Mouse (Mus musculus) kidney, embryonic 14.5 days (tissue): ENCODE measurements around the gene Akip1. TPM values are rescaled to one million over a fixed set of nuclear protein-coding genes. Genes with fewer than 3 reads are reported as not detected.

Experiments used
- ATAC-seq: fragments of 200-750 bp; cut with Nextera tagmentation; 2 replicates; pipeline ENCODE4 v1.8.0; 2017; ENCODE audit warnings: moderate number of reproducible peaks, mild to moderate bottlenecking, moderate TSS enrichment, moderate library complexity; ENCODE audit not compliant: low FRiP score, low TSS enrichment
- H3K27ac ChIP-seq: fragments of 300-500 bp; sonication (generic); 2 replicates; pipeline ENCODE4 v1.5.1; 2014; ENCODE audit warnings: low read depth, mild to moderate bottlenecking, low read length, moderate library complexity, mixed read lengths
- H3K27me3 ChIP-seq: fragments of 300-500 bp; sonication (generic); 2 replicates; pipeline ENCODE4 v1.6.1; 2014; ENCODE audit warnings: mild to moderate bottlenecking, low read length; ENCODE audit not compliant: control insufficient read depth, insufficient read depth
- H3K36me3 ChIP-seq: fragments of 300-500 bp; sonication (generic); 2 replicates; pipeline ENCODE4 v1.6.1; 2014; ENCODE audit warnings: low read length, mixed read lengths; ENCODE audit not compliant: control insufficient read depth, insufficient read depth
- H3K4me1 ChIP-seq: fragments of 300-500 bp; sonication (generic); 2 replicates; pipeline ENCODE4 v1.6.1; 2014; ENCODE audit warnings: low read length, mixed read lengths; ENCODE audit not compliant: control insufficient read depth, insufficient read depth
- H3K4me2 ChIP-seq: fragments of 300-500 bp; sonication (generic); replicated peaks from 2 replicates; pipeline ENCODE4 v1.6.1; 2014; ENCODE audit warnings: low read depth, mild to moderate bottlenecking, low read length
- H3K4me3 ChIP-seq: fragments of 300-500 bp; sonication (generic); 2 replicates; pipeline ENCODE4 v1.5.1; 2014; ENCODE audit warnings: mild to moderate bottlenecking, low read length
- H3K9ac ChIP-seq: fragments of 300-500 bp; sonication (generic); 2 replicates; pipeline ENCODE4 v1.6.1; 2014; ENCODE audit warnings: low read depth, mild to moderate bottlenecking, low read length, moderate library complexity
- H3K9me3 ChIP-seq: fragments of 300-500 bp; sonication (generic); 2 replicates; pipeline ENCODE4 v1.6.1; 2016; ENCODE audit warnings: low read length; ENCODE audit not compliant: control insufficient read depth
- WGBS: fragments of 180-500 bp; shearing (Covaris S2); extraction: QIAGEN DNeasy Blood & Tissue Kit; methylation state at CpG from one replicate; pipeline ENCODE4 v1.1.7; 2014; 5-methylcytosine and 5-hydroxymethylcytosine counted together
- polyA plus RNA-seq: library from polyadenylated mRNA; unstranded; fragments of >200 nt; fragmentation: Nextera tagmentation; extraction: Ambion mirVana; gene quantifications from 2 replicates; pipeline ENCODE4 v1.2.1, GENCODE M21; 2014

The Akip1 gene
- polyA plus RNA-seq, 1 experiment from 2014 or later, result 24.7 TPM

- H3K9ac ChIP-seq, result no peak overlapping the region
- ATAC-seq, result no peak
- H3K9me3 ChIP-seq, result peaks cover 3% of the 10 kb centered on the region; the same call in 1 of the 2 replicates
- no peak overlapping the region for H3K27ac ChIP-seq
- no peaks in the 10 kb centered on the region; the same call in 1 of the 2 replicates for H3K36me3 ChIP-seq
- peaks cover 4% of the 10 kb centered on the region; the same call in 1 of the 2 replicates for H3K4me1 ChIP-seq
- H3K4me2 ChIP-seq, result peak overlapping the region; percentile 77; the same call in 1 of the 2 replicates
- H3K4me3 ChIP-seq, result no peak overlapping the region
- WGBS, result 41% methylated on average over 4 of the region's 4 CpGs
- no peaks in the 10 kb centered on the region for H3K27me3 ChIP-seq
Measured at GRCm38 (mm10) chr7:109702721-109703120, 769 bp upstream of the Akip1 start.

DNA sequence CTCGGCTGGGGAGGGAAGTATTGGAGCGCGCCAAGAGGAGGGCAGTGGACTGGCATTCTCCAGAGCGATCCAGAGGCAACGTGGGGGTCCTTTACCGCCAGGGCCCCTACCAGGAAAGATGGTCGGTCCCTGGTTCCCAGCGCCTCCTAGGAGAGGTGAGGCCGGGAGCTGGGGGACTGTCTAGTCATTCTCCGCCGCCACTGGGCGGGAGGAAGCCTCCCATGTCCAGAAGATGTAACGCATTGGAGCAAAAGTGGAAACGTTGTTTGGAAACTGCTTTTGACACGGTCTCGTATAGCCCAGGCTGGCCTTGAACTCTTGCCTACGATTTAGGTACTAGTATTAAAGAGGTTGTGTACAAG is 507 bp downstream of the Akip1 start:
- peak overlapping the region; percentile 59 for H3K4me3 ChIP-seq
- H3K4me2 ChIP-seq, result peak overlapping the region; percentile 77
- H3K27me3 ChIP-seq, result no peaks in the 10 kb centered on the region
- peak overlapping the region; percentile 63 for H3K9ac ChIP-seq
- peak overlapping the region; percentile 39; the same call in 1 of the 2 replicates for H3K27ac ChIP-seq
- H3K4me1 ChIP-seq, result peaks cover 9% of the 10 kb centered on the region
- 4% methylated on average over 17 of the region's 17 CpGs for WGBS
- H3K9me3 ChIP-seq, result peaks cover 3% of the 10 kb centered on the region; the same call in 1 of the 2 replicates
- H3K36me3 ChIP-seq, result no peaks in the 10 kb centered on the region; the same call in 1 of the 2 replicates
- ATAC-seq, result no peak

- H3K27ac ChIP-seq, result no peak overlapping the region
- H3K4me3 ChIP-seq, result peak overlapping the region; percentile 59; the same call in 1 of the 2 replicates
- no peaks in the 10 kb centered on the region; the same call in 1 of the 2 replicates for H3K36me3 ChIP-seq
- peak overlapping the region; percentile 77 for H3K4me2 ChIP-seq
- no peak overlapping the region for H3K9ac ChIP-seq
- peaks cover 3% of the 10 kb centered on the region; the same call in 1 of the 2 replicates for H3K9me3 ChIP-seq
- H3K27me3 ChIP-seq, result no peaks in the 10 kb centered on the region
- H3K4me1 ChIP-seq, result peaks cover 9% of the 10 kb centered on the region
- 54% methylated on average over 3 of the region's 3 CpGs for WGBS
- no peak for ATAC-seq
Measured at GRCm38 (mm10) chr7:109704461-109704860, 971 bp downstream of the Akip1 start.

- ATAC-seq, result no peak
- no peaks in the 10 kb centered on the region for H3K27me3 ChIP-seq
- H3K9ac ChIP-seq, result no peak overlapping the region
- 48% methylated on average over 4 of the region's 4 CpGs for WGBS
- H3K9me3 ChIP-seq, result no peaks in the 10 kb centered on the region
- no peak overlapping the region for H3K4me2 ChIP-seq
- H3K27ac ChIP-seq, result no peak overlapping the region
- H3K36me3 ChIP-seq, result peaks cover 8% of the 10 kb centered on the region; the same call in 1 of the 2 replicates
- H3K4me3 ChIP-seq, result no peak overlapping the region
- H3K4me1 ChIP-seq, result peaks cover 9% of the 10 kb centered on the region
Measured at GRCm38 (mm10) chr7:109707023-109707785, 3.7 kb downstream of the Akip1 start.

DNA sequence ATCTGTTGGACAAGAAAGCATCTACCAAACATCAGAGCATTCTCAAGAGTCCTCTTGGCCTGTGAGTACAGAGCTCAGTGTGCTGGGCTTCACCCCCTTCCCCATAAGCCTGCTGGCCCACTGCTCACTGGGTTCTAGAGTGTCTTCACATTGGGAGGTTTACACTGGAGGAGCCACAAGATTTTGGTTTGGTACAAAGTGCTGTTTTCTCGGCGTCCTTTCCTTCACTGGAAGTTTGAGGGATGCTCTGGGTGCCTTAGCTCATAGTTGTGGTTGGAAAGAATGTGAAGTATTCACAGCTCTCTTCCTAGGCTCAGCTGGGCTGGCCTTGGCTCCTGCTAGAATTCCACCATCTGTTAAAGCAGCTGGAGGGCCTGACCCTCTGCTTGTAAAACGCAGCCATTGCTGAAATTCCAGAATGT is 5.5 kb downstream of the Akip1 start:
- peak; percentile 54; the same call in 1 of the 2 replicates for ATAC-seq
- 50% methylated on average over 3 of the region's 3 CpGs for WGBS
- Histone ChIP-seq H3K27ac (peak overlapping the region; percentile 53; the same call in 1 of the 2 replicates), H3K36me3 (peaks cover 19% of the 10 kb centered on the region; the same call in 1 of the 2 replicates), H3K4me1 (peaks cover 9% of the 10 kb centered on the region), H3K9ac (no peak overlapping the region), H3K9me3 (no peaks in the 10 kb centered on the region), H3K27me3 (no peaks in the 10 kb centered on the region), H3K4me2 (no peak overlapping the region), H3K4me3 (no peak overlapping the region)

DNA sequence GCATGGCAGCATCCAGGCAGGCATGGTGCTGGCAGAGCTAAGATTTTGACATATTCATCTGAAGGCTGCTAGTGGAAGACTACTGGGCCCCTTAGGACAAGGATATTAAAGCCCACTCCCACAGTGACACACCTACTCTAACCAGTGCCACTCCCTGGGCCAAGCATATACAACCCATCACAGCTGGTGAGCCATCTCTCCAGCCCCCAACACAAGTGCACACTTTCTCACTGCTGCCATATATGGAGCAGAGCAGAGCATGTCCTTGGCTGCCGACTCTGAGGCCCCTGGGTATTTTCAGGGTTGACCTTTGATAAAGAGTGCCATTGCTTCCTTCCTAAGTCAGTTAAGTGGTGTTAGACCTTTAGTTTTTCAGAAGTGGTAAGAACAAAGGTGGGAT is 6.6 kb downstream of the Akip1 start:
- Histone ChIP-seq H3K4me2 (no peak overlapping the region), H3K4me1 (peaks cover 5% of the 10 kb centered on the region; the same call in 1 of the 2 replicates), H3K9ac (no peak overlapping the region), H3K9me3 (no peaks in the 10 kb centered on the region), H3K27ac (no peak overlapping the region), H3K27me3 (no peaks in the 10 kb centered on the region), H3K4me3 (no peak overlapping the region), H3K36me3 (peaks cover 19% of the 10 kb centered on the region; the same call in 1 of the 2 replicates)
- ATAC-seq, result no peak
- whole genome bisulfite sequencing, result 79% methylated on average over 1 of the region's 1 CpGs

DNA sequence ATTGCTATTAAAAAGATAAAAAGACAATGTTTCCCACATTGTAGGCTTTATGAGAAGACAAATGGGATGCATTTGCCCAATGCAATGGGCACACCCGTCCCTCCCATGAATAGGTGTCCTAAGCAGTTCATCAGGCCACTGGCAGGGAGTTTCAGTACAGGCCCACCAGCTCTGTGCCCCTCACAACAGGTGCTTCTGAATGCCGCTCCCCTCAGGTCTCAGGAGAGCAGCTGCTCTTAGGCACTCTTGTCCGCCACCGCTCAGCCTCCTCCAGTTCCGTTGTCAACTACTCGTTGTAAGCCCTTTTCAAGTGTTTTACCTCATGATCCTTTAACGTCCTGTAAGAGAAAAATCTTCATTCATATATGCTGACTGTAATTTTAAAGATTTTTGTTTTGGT is 8.7 kb downstream of the Akip1 start:
- WGBS, result 77% methylated on average over 7 of the region's 7 CpGs
- no peak overlapping the region for H3K27ac ChIP-seq
- H3K4me1 ChIP-seq, result peaks cover 5% of the 10 kb centered on the region; the same call in 1 of the 2 replicates
- no peak overlapping the region for H3K9ac ChIP-seq
- no peak for ATAC-seq
- no peak overlapping the region for H3K4me2 ChIP-seq
- no peaks in the 10 kb centered on the region for H3K9me3 ChIP-seq
- H3K4me3 ChIP-seq, result no peak overlapping the region
- H3K36me3 ChIP-seq, result peaks cover 19% of the 10 kb centered on the region; the same call in 1 of the 2 replicates
- H3K27me3 ChIP-seq, result no peaks in the 10 kb centered on the region

DNA sequence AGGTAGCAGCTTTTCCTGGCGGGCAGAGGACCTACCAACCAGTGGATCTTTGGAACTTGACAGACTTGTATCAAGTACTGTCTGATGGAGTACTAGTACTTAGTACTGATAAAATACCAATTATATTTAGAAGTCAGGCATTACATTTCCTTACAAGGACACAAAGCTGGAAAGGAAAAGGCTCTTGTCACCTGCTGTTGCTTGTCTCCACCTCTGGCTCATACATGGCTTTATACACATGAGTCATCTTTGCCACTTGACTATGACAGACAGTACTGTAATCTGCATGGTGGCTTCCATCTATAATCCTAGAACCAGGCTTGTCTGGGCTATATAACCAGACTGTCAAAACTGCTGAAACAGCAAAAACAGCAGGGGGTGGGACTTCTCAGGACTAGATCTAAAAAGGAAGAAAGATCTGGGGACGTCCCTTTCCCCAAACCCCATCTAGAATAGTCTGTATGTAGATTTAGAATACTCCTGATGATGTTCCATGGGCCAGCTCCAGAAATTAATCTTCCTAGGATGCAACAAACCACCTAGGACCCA is 10.0 kb downstream of the Akip1 start:
- WGBS, result 90% methylated on average over 2 of the region's 2 CpGs
- Histone ChIP-seq H3K4me2 (no peak overlapping the region), H3K4me1 (peaks cover under 1% of the 10 kb centered on the region; the same call in 1 of the 2 replicates), H3K4me3 (no peak overlapping the region), H3K36me3 (peaks cover 19% of the 10 kb centered on the region; the same call in 1 of the 2 replicates), H3K9ac (no peak overlapping the region), H3K27me3 (no peaks in the 10 kb centered on the region), H3K27ac (no peak overlapping the region), H3K9me3 (no peaks in the 10 kb centered on the region)
- no peak for ATAC-seq

DNA sequence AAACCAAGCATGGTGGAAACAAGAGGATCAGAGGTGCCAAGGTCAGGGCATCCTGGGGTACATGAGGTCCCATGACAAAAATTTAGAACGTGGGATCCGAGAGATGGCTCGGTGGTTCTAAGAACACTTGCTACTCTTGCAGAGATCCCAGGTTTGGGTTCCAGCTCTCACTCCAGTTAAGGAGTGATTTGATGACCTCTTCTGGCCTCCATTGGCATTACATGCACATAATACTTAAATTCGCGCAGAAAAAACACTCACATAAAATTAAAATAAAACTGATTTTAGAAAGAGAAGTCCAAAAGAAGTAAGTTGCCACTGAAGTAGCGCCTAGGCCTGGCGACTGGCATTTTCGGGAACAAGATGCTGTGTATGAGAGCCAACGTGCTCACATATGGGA is 15.8 kb downstream of the Akip1 start:
- Histone ChIP-seq H3K9ac (no peak overlapping the region), H3K27ac (no peak overlapping the region), H3K36me3 (no peaks in the 10 kb centered on the region), H3K4me3 (no peak overlapping the region), H3K9me3 (no peaks in the 10 kb centered on the region), H3K27me3 (no peaks in the 10 kb centered on the region), H3K4me1 (no peaks in the 10 kb centered on the region), H3K4me2 (no peak overlapping the region)
- ATAC-seq, result no peak
- 64% methylated on average over 9 of the region's 9 CpGs for WGBS
